In the genomic region with DNA sequence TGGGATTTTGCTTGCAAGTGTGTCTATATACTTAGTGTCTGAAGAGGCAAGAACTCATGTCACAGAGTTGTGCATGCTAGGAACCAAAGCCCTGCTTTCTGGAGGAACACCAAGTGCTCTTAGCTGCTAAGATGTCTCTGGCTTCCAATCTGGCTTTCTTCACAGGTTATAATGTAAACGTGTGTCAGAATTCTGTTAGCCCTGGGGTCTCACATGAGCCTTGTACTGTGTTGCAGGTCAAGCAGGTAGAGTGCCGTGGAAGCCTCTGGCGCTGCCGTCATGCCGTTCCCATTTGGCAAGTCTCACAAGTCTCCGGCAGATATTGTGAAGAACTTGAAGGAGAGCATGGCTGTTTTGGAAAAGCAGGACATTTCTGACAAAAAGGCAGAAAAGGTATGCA, we compare ENCODE assay signal across 27 mouse cellular contexts.
"Had no signal": no experiment of that assay in that cellular context is flagged by ENCODE, and none has a peak within 500 bp of the region (broad histone marks: within the 10 kb centered on the region; RNA-seq: fewer than 3 reads in every experiment).

No protein-coding gene starts in this region.

- H3K9ac ChIP-seq: limb, embryonic 12.5 days; limb, embryonic 13.5 days; limb, embryonic 15.5 days; liver, embryonic 12.5 days; liver, embryonic 13.5 days; liver, embryonic 14.5 days; liver, embryonic 15.5 days; liver, postnatal 0 days; lung, embryonic 14.5 days; lung, embryonic 15.5 days; midbrain, embryonic 12.5 days; midbrain, embryonic 13.5 days; midbrain, embryonic 15.5 days had no signal

- H3K4me3 ChIP-seq: limb, embryonic 10.5 days; limb, embryonic 12.5 days; limb, embryonic 13.5 days; limb, embryonic 15.5 days; liver, embryonic 12.5 days; liver, embryonic 13.5 days; liver, embryonic 15.5 days; lung, embryonic 15.5 days; megakaryocyte, embryonic 14.5 days; midbrain, embryonic 10.5 days; midbrain, embryonic 12.5 days; midbrain, embryonic 13.5 days; midbrain, embryonic 15.5 days; myocyte had no signal

- H3K27ac ChIP-seq: limb, embryonic 10.5 days; limb, embryonic 12.5 days; limb, embryonic 13.5 days; limb, embryonic 15.5 days; liver, embryonic 12.5 days; liver, embryonic 13.5 days; liver, embryonic 14.5 days; liver, embryonic 15.5 days; lung, embryonic 15.5 days; macrophage; midbrain, embryonic 10.5 days; midbrain, embryonic 12.5 days; midbrain, embryonic 13.5 days; midbrain, embryonic 15.5 days had no signal

- H3K4me1 ChIP-seq: limb, embryonic 10.5 days; limb, embryonic 12.5 days; limb, embryonic 15.5 days; midbrain, embryonic 10.5 days had no signal

- H3K27me3 ChIP-seq: limb, embryonic 12.5 days; limb, embryonic 13.5 days; limb, embryonic 15.5 days; liver, embryonic 12.5 days; liver, embryonic 13.5 days; liver, embryonic 15.5 days; lung, embryonic 15.5 days; megakaryocyte, embryonic 14.5 days; midbrain, embryonic 12.5 days; midbrain, embryonic 13.5 days; midbrain, embryonic 15.5 days had no signal

- DNase-seq: left cerebral cortex, postnatal 4 days; liver; liver, embryonic 13.5 days; liver, postnatal 0 days; lung, adult 18-20 months; lung, adult 2 months; lung, embryonic 14.5 days; lung, postnatal 10 days; lung, postnatal 14 days; lung, postnatal 36 days; lung, postnatal 4 days; midbrain, embryonic 14.5 days had no signal
